Mouse (Mus musculus) kidney, adult 2 months (tissue): Measurements from ENCODE around the gene D17H6S53E. TPM values are rescaled to one million over a fixed set of nuclear protein-coding genes. Genes with fewer than 3 reads are reported as not detected.

ENCODE experiments used
- DNase-seq: peaks from one replicate; pipeline ENCODE4 v3.0.0; 2021
- H3K27ac ChIP-seq: fragments of 200-500 bp; 2 replicates; pipeline ENCODE4 v1.5.1; 2012; ENCODE audit warnings: low read depth, low read length, control low read depth, inconsistent platforms; ENCODE audit not compliant: insufficient read depth
- H3K27me3 ChIP-seq: fragments of 200-500 bp; replicated peaks from 2 replicates; pipeline ENCODE4 v1.6.1; 2012; ENCODE audit warnings: mild to moderate bottlenecking, moderate library complexity, low read length, inconsistent platforms; ENCODE audit not compliant: control insufficient read depth, insufficient read depth
- H3K36me3 ChIP-seq: fragments of 200-500 bp; 2 replicates; pipeline ENCODE4 v1.6.1; 2012; ENCODE audit warnings: mild to moderate bottlenecking, moderate library complexity, low read length, inconsistent platforms; ENCODE audit not compliant: control insufficient read depth, insufficient read depth
- H3K4me1 ChIP-seq: fragments of 200-500 bp; 2 replicates; pipeline ENCODE4 v1.6.1; 2011; ENCODE audit warnings: low read length; ENCODE audit not compliant: control insufficient read depth, insufficient read depth
- H3K4me3 ChIP-seq: fragments of 200-500 bp; 2 replicates; pipeline ENCODE4 v1.5.1; 2011; ENCODE audit warnings: mild to moderate bottlenecking, low read depth, low read length, control low read depth; ENCODE audit not compliant: insufficient read depth
- CTCF ChIP-seq: fragments of 200-500 bp; conservative IDR thresholded peaks from 2 replicates; pipeline ENCODE4 v1.5.1; 2011; ENCODE audit warnings: low read depth, mild to moderate bottlenecking, control low read depth, low read length, moderate library complexity, mixed read lengths; ENCODE audit not compliant: insufficient read depth, insufficient read length
- POLR2A ChIP-seq: fragments of 200-500 bp; IDR thresholded peaks from one replicate; pipeline ENCODE4 v1.6.1; 2011; ENCODE audit warnings: low read depth, low read length, control low read depth
- WGBS: fragments of 180-500 bp; shearing (Covaris S2); methylation state at CpG from one replicate; pipeline ENCODE4 v1.1.7; 2018; 5-methylcytosine and 5-hydroxymethylcytosine counted together
- polyA plus RNA-seq: library from polyadenylated mRNA; depleted of rRNA; stranded (reverse); fragments of >200 nt; gene quantifications from 2 replicates; pipeline ENCODE4 v1.2.3, GENCODE M21; 2012; rRNA removed

Gene D17H6S53E
- polyA plus RNA-seq: 10.7 and 12.9 TPM in 2 replicates

DNA sequence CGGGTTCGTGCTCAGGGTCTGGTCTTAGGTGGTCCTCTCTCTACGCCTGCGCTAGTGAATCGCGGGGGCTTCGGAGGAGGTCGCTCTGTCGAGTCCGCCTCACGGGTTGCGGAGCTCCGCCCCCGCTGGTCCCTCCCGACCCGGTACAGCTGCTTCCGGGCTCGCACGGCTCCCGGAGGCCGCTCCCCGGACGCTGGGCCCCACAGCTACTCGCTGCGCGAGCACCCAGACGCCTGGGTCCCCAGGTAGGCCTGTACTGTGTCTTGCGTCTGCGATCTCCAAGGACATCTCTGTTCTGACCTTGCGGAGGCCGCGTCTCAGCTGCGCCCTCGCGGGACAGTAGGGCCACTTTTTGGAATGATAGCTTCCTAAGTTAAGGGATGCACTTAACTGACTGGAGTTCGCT lies at the start of gene D17H6S53E:
Gene D17H6S53E, plus strand, starts transcription at position 168 of the 406 bp plus-strand sequence.
- Histone ChIP-seq H3K27ac (peak within 1 kb of the TSS; percentile 87), H3K4me1 (peaks cover 23% of the 10 kb centered on the region; the same call in 1 of the 2 replicates), H3K27me3 (no peaks in the 10 kb centered on the region), H3K36me3 (no peaks in the 10 kb centered on the region; the same call in 1 of the 2 replicates), H3K4me3 (peak within 1 kb of the TSS; percentile 96)
- peak; percentile 82 for DNase-seq
- TF ChIP-seq POLR2A: peak; percentile 48
- no peak for TF ChIP-seq CTCF
- under 1% methylated on average over 36 of the region's 36 CpGs for WGBS

DNA sequence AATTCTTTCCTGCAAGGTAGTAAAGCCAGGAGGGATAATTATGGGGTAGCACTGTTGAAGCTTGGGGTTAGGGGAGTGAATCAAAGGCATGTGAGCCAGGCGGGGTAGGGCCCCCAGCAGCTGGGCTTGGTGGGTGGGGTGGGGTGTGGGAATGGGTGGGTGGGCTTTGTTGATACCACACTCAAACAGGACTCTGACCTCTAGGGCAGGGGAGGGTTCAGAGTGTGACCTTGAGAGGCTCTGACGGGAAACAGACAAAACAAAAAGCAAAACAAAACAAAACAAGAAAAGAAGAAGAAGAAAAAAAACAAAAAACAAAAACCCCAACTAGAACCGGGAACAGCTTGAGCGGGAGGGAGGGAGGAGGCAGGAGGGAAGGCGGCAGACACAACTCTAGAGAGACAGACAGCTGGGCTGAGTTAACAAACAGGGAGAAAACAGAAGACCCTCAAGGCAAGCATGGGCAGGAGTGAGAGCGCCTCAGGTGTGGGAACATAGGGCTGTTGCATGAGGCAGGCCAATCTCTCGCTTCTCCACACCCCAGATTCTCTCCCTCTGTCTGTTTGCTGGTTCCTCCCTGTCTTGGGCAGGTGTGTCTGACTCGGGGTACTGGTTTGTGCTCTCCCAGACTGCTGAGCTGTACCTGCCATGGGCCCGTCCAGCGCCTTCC lies 49.5 kb upstream of the D17H6S53E start, which contains the start of gene Ly6g6e:
Gene Ly6g6e, plus strand, starts transcription at position 396 of the 670 bp plus-strand sequence.
- Histone ChIP-seq H3K27me3 (no peaks in the 10 kb centered on the region), H3K27ac (peak within 1 kb of the TSS; percentile 81), H3K4me3 (peak within 1 kb of the TSS; percentile 66), H3K36me3 (no peaks in the 10 kb centered on the region), H3K4me1 (peaks cover 10% of the 10 kb centered on the region; the same call in 1 of the 2 replicates)
- no peak for TF ChIP-seq POLR2A
- no peak for TF ChIP-seq CTCF
- 50% methylated on average over 10 of the region's 10 CpGs for WGBS
- no peak for DNase-seq

DNA sequence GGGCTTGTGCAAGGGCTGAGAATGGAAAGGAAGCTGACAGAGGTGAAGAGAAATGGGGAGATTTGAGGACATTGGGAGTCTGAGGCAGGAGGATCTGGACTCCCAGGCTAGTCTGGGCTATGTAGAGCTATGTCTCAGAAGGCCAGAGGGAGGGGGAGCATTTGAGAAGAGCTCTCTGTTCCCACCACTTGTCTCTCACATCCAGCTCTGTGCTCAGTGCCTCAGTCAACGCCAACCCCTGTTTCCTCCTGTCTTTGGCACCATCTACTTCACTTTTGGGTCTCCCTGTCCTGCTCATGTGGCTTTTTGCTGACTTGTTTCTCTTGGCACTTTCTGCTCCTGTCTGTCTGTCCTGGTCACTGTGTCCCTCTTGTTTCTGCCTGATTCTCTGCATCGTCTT lies 48.9 kb upstream of the D17H6S53E start:
- H3K4me1 ChIP-seq: peaks cover 10% of the 10 kb centered on the region; the same call in 1 of the 2 replicates
- peak overlapping the region; percentile 66 for H3K4me3 ChIP-seq
- no peaks in the 10 kb centered on the region for H3K36me3 ChIP-seq
- no peak for DNase-seq
- WGBS: 21% methylated on average over 2 of the region's 2 CpGs
- no peaks in the 10 kb centered on the region for H3K27me3 ChIP-seq
- peak overlapping the region; percentile 81 for H3K27ac ChIP-seq
- TF ChIP-seq POLR2A (no peak), CTCF (no peak)

DNA sequence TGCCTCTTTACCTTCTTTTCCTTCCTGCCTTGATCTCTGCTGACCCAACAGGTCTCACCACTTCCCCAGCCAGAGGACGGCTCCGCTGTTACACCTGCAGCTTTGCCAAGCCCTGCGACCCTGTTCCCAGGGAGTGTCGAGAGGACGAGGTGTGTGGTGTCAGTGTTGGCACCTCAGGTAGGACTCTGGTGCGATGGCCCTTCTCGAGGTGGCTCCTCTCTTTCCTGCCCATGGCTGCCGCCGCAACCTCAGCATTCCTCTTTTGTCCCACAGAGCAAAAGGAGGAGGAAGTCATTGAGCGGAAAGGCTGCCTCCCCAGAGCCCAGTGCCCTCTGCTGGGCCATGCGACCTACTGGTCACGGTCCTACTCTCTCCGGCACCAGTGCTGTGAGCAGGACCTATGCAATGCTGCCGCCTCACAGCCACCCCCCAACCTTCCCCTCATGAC lies 48.4 kb upstream of the D17H6S53E start, which contains the start of gene Ly6g6d:
Gene Ly6g6d, minus strand, starts transcription at position 280 of the 448 bp plus-strand sequence.
- Histone ChIP-seq H3K4me3 (peak within 1 kb of the TSS; percentile 66), H3K27me3 (no peaks in the 10 kb centered on the region), H3K27ac (peak within 1 kb of the TSS; percentile 81), H3K36me3 (no peaks in the 10 kb centered on the region), H3K4me1 (peaks cover 10% of the 10 kb centered on the region; the same call in 1 of the 2 replicates)
- peak; percentile 46 for TF ChIP-seq POLR2A
- TF ChIP-seq CTCF: peak; percentile 69
- DNase-seq: peak; percentile 83
- WGBS: 0% methylated on average over 14 of the region's 14 CpGs

DNA sequence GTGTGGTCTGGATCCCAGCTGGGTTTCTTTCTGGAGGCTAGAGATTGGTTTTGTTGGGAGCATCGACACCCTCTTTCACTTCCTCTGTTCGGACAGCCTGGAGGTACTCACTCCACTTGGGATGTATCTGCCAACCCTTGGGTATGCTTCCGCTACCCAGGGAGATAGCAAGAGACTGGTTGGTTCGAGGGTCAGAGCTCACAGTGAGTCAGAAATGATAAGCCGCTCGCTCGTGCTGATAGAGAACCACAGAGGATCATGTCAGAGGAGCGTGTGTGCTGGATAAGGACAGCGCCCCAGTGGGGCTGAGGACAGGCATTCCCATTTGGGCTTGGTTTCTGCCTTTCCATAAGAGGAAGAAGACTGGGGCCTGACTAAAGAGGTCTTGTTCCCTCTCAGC lies 46.4 kb upstream of the D17H6S53E start:
- H3K4me1 ChIP-seq: peaks cover 10% of the 10 kb centered on the region; the same call in 1 of the 2 replicates

DNA sequence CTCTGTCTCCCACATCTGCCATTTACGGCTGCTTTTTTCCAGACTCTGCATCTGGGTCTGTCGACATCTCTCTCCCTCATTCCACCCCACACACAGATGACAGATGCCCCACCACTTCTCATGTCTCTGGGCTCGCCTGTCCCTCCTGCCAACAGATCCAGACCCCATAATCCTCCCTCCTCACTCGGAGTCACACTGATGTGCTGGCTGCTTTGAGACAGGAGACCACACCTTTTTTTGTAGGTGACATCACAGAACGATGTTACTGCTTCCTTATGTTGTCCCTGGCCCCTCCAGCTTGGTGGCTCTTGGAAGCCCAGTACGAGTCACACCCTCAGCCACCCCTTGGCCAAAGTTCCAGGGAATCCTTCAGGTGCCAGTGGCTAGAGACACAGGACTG lies 45.9 kb upstream of the D17H6S53E start:
- 70% methylated on average over 6 of the region's 6 CpGs for WGBS
- Histone ChIP-seq H3K4me3 (no peak overlapping the region), H3K36me3 (no peaks in the 10 kb centered on the region), H3K4me1 (peaks cover 10% of the 10 kb centered on the region; the same call in 1 of the 2 replicates), H3K27me3 (no peaks in the 10 kb centered on the region), H3K27ac (no peak overlapping the region)
- DNase-seq: no peak
- TF ChIP-seq CTCF (no peak), POLR2A (no peak)

More for the DNA sequence above, 46.4 kb upstream of the D17H6S53E start:
- Histone ChIP-seq H3K36me3 (no peaks in the 10 kb centered on the region), H3K27me3 (no peaks in the 10 kb centered on the region), H3K4me3 (no peak overlapping the region), H3K27ac (no peak overlapping the region)
- no peak for TF ChIP-seq CTCF
- no peak for TF ChIP-seq POLR2A
- no peak for DNase-seq
- 71% methylated on average over 9 of the region's 9 CpGs for WGBS

DNA sequence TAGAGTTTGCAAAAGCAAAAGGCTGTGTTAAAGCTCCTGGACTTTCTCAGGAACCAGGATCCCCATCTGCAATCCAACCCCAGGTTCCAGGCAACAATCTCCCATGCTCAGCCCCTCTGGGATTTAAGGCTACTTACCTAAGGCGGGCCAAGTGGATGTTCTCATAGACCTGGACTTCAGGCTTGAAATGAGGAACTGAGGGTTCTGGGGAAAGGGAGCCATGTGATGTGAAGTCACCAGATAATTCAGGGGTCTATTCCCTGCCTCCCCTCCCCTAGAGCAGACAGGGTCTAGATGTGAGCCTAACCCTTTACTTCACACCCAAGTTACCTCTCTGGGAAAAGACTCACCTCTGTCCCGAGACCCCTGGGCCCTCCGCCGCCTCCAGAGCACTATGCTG lies 45.5 kb upstream of the D17H6S53E start:
- H3K4me1 ChIP-seq: peaks cover 10% of the 10 kb centered on the region; the same call in 1 of the 2 replicates
- H3K27me3 ChIP-seq: no peaks in the 10 kb centered on the region
- TF ChIP-seq CTCF (no peak), POLR2A (no peak)
- WGBS: 87% methylated on average over 4 of the region's 4 CpGs
- no peak overlapping the region for H3K27ac ChIP-seq
- no peaks in the 10 kb centered on the region for H3K36me3 ChIP-seq
- no peak overlapping the region for H3K4me3 ChIP-seq
- DNase-seq: no peak
